Mouse (Mus musculus): Measurements from ENCODE around the gene Sub1.

The Sub1 gene

DNA sequence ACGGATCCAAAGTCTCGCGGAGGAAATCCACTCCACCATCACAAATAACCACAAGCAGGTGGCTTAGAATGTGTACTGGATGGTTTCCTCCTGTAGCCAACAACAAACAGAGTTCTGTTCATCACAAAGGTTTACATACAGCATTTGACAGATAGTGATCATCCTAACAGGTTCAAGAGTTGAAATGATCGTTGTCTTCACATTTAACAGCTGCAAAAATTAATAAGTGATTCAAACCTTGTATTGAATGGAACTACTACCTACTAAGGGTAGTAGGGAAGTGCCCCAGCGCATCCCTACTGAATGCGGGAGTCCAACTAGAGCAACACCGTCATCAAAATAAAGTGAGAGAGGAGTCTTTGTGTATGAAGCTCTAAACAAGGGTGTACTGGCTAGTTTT is at the start of gene Sub1:
Gene Sub1 (minus strand): TSS at position 101 of the 400 bp plus-strand sequence.
- CTCF ChIA-PET: interaction anchor here (0.5 to 3.0 kb wide), 3 partner anchors 14 to 46 kb away, joined by 3 to 13 read pairs (median 10); no protein-coding TSS in a partner anchor

DNA sequence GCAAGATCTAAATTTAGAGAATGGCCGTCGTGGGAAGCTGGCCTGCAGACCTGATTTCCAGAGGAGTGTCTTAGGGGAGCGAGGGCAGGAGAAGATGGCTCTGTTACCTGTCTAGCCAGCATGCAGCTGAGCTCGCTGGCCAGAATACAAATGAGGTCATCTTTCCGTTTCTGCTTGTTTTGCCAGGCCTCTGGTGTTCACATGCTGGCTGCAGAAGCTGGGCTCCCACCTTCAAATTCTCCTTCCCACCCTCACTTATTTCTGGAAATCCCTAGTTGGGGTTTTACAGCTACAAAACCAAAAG is 43.6 kb upstream of the Sub1 start:
- CTCF ChIA-PET: no interaction called here

DNA sequence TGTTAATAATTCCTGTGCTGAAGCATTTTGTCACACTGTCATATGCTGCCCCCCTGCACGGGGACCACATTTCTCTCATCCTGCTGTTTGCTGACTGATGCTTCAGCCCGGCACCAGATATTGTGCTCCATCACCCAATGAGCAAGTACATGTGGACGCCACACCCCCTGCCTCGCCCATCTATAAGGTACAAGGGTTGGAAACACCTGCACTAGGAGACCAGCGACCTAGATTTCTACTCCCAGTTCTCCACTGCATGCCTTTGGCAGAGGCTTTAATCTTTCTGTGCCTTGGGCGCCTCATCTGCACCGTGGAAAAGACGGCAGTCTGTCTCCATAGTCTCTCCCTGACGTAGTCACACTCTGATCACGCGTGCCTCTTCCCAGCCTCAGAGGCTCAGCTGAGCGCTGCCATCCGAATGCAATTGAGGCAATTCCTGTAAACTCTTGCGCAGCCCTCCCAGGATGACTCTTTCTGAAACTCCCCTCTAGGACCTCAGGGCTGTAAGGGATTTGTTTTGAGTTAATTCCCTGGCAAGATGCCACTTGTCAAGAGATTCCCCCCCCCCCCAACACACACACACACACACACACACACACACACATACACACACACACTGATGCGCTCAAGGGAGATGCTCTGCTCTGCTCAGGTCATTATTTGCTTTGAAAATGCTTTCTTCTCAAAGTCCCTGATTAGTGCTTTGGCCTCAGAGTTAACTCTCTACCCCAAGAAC is 43.1 kb upstream of the Sub1 start:
- CTCF ChIA-PET: no interaction called here

DNA sequence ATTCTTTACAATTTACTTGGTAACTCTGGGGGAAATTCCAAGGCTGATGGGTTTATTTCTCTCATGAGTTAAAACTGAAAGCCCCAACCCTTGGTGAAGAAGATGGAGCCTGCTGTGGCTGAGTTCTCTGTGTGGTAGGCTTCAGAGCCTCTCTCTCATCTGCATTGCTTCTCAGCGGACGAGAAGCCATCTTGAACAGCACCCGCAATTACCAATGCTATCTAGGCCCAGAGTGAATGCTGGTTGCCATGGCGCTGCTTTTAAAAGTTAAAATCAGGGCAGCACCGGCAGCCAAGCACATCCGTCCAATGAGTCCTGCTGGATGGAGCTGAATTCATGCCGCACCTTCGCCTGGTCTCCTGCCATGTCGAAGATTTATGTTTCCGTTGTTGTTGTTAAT is 42.5 kb upstream of the Sub1 start:
- CTCF ChIA-PET: no interaction called here

DNA sequence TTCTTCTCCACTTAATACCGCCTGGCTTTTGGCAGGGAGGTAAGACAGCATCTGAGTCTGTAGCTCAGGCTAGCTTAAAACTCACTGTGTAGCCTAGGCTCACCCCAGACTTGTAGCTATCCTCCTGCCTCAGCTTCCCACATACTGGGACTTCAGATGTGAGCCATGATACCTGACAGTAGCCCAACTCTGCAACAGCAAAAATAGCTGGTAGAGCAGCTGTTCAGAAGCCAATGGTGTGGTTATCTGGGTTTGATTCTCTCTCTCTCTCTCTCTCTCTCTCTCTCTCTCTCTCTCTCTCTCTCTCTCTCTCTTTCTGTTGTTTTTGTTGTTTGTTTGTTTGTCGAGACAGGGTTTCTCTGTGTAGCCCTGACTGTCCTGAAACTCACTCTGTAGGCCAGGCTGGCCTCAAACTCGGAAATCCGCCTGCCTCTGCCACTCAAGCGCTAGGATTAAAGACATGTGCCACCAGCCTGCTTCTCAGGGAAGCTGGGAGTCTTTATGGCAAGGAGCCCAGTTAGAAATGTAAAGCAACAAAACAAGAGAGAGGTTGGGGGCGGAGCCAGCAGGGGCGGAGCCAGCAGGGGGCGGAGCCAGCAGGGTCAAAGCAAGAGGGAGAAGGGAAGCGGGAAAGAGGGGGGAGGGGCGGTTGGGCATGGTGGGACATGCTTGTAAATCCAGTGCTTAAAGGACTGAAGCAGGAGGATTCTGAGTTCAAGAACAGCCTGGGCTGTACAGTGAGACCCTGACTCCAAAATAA is 41.3 kb upstream of the Sub1 start:
- CTCF ChIA-PET: interaction anchor here (1.3 to 3.2 kb wide), 4 partner anchors 28 to 51 kb away, joined by 8 to 18 read pairs (median 14); partner anchors contain the start of gene Sub1

GRCm38 (mm10) chr15:12037217-12037616 is 40.4 kb upstream of the Sub1 start:
- CTCF ChIA-PET: interaction anchor here (0.7 to 3.2 kb wide), 7 partner anchors 24 to 57 kb away, joined by 3 to 18 read pairs (median 8); partner anchors contain the start of gene Sub1

GRCm38 (mm10) chr15:12036675-12037074 is 39.9 kb upstream of the Sub1 start:
- CTCF ChIA-PET: interaction anchor here (0.6 to 3.2 kb wide), 7 partner anchors 18 to 57 kb away, joined by 3 to 18 read pairs (median 6); partner anchors contain the start of gene Sub1

- CTCF ChIA-PET: interaction anchor here (0.7 kb wide), 1 partner anchor 482 kb away, joined by 3 read pairs; no protein-coding TSS in a partner anchor
Measured at GRCm38 (mm10) chr15:12034317-12034716, 37.5 kb upstream of the Sub1 start.

DNA sequence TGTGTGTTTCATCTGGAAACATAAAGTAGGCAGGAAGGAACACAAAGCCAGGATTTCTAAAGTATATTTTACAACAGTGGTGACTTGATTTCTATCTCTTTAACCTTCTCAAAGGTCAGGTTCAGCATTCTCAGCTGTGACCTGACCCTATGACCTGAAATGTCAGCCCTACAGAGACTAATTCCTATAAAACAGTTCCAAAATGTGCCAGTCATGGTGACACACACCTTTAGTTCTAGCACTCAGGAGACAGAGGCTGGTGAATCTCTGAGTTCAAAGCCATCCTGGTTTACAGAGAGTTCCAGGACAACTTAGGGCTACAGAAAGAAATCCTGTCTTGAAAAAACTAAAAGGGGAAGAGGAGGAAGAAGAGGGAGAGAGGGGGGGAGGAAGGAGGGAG is 36.4 kb upstream of the Sub1 start:
- CTCF ChIA-PET: interaction anchor here (0.7 kb wide), 1 partner anchor 221 kb away, joined by 3 read pairs; no protein-coding TSS in a partner anchor

- CTCF ChIA-PET: no interaction called here
Measured at GRCm38 (mm10) chr15:12032512-12032911, 35.7 kb upstream of the Sub1 start.

GRCm38 (mm10) chr15:12031861-12032260 is 35.1 kb upstream of the Sub1 start:
- CTCF ChIA-PET: no interaction called here

DNA sequence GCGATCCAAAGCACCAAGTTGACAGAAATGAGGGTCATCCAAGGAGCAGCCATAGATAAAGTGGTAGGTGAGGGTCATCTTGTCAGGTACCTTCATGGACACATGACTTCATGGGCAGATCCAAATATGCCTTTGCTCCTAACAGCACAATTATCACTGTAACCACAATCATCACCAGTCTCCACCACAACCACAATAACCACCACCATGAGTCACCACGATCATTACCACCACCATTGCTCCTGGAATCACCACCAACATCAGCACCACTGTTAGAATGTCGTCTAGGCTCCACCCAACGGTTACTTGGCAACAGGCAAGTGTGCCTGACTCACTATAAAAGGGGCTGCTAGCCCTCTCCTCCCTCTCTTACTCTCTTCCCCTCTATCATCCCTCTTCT is 33.4 kb upstream of the Sub1 start:
- CTCF ChIA-PET: no interaction called here

- CTCF ChIA-PET: no interaction called here
Measured at GRCm38 (mm10) chr15:12027807-12028206, 31.0 kb upstream of the Sub1 start.

DNA sequence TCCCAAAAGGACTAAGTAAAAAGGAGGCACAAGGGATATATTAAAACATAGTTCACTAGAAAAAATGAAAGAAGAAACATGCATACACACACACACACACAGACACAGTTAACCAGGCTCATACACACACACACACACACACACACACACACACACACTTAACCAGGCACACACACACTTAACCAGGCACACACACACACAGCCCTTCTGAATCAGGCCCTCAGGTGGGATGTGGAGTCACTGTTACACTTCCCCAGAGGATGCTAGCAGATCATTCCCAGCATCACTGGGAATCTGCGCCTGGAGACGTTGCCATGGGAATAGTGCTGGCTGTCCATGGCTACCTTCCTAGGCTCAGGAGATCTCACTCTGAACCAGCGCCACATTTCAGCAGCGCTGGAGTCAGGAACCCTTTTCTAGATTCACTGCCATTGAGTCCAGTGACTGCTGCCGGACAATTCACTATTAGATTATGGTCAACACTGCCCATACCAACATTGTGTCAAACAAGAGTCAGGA is 30.2 kb upstream of the Sub1 start:
- CTCF ChIA-PET: no interaction called here

GRCm38 (mm10) chr15:12026026-12026425 is 29.2 kb upstream of the Sub1 start:
- CTCF ChIA-PET: no interaction called here

- CTCF ChIA-PET: no interaction called here
Measured at GRCm38 (mm10) chr15:12025341-12025740, 28.6 kb upstream of the Sub1 start.

GRCm38 (mm10) chr15:12024791-12025268 is 28.0 kb upstream of the Sub1 start:
- CTCF ChIA-PET: interaction anchor here (0.5 kb wide), 1 partner anchor 153 kb away, joined by 4 read pairs; no protein-coding TSS in a partner anchor

- CTCF ChIA-PET: no interaction called here
Measured at GRCm38 (mm10) chr15:12019443-12019842, 22.7 kb upstream of the Sub1 start.

DNA sequence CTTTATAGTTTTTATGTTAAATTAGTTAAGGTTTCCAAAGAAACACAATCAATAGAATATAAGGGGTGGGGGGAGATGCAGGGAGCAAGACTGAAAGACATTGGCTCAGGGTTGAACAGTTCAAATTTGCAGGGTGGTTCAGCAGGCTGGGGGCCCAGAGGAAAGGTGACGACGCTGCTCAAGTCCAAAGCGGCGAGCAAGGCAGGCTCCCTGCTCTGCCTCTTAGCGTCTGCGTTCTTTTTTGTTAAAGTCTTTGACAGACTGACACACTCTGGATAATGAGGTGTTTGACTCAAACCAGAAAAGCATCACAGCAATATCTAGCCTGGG is 21.6 kb upstream of the Sub1 start:
- CTCF ChIA-PET: interaction anchor here (0.6 to 1.0 kb wide), 2 partner anchors 8 to 46 kb away, joined by 4 to 6 read pairs; no protein-coding TSS in a partner anchor

GRCm38 (mm10) chr15:12017700-12018427 is 21.1 kb upstream of the Sub1 start:
- CTCF ChIA-PET: interaction anchor here (0.6 to 1.0 kb wide), 2 partner anchors 8 to 46 kb away, joined by 4 to 6 read pairs; no protein-coding TSS in a partner anchor

DNA sequence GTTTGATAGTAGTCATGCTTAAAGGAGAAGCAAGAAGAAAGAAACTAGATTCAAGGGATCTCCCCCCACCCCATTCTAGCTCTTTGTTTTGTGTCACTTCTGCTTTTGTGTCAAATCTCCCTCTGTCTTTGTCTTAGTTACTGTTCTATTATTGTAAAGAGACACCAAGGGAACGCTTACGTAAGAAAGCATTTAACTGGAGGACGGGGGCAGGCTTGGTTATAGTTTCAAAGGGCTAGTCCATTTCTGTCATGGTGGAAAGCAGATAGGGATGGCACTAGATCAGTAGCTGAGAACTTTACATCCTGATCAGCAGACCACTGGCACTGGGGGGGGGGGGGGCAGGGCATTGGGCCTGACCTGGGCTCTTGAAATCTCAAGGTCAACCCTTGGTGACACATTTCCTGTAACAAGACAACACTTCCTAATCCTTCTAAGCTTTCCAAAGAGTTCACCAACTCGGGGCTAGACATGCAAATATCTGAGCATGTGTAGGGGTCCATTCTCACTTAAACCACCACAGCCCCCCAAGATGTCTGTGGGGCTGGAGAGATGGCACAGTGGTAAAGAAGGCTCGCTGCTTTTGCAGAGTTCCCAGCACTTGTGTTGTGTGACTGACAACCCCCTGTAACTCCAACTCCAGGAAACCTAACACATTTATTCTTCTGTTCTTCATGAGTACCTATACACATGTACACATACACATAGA is 17.6 kb upstream of the Sub1 start:
- CTCF ChIA-PET: interaction anchor here (0.5 kb wide), 1 partner anchor 16 kb away, joined by 3 read pairs; no protein-coding TSS in a partner anchor
